Mouse (Mus musculus): ENCODE measurements around the gene Pi4k2b. TPM values are rescaled to one million over a fixed set of nuclear protein-coding genes. Genes with fewer than 3 reads are reported as not detected.

Gene Pi4k2b
- polyA plus RNA-seq (2014; fragmentation: Illumina TruSeq; extraction: RNeasy Lipid Tissue Mini Kit (QIAGEN cat#74804); ENCODE audit: low read depth, low replicate concordance): 42.5 TPM

DNA sequence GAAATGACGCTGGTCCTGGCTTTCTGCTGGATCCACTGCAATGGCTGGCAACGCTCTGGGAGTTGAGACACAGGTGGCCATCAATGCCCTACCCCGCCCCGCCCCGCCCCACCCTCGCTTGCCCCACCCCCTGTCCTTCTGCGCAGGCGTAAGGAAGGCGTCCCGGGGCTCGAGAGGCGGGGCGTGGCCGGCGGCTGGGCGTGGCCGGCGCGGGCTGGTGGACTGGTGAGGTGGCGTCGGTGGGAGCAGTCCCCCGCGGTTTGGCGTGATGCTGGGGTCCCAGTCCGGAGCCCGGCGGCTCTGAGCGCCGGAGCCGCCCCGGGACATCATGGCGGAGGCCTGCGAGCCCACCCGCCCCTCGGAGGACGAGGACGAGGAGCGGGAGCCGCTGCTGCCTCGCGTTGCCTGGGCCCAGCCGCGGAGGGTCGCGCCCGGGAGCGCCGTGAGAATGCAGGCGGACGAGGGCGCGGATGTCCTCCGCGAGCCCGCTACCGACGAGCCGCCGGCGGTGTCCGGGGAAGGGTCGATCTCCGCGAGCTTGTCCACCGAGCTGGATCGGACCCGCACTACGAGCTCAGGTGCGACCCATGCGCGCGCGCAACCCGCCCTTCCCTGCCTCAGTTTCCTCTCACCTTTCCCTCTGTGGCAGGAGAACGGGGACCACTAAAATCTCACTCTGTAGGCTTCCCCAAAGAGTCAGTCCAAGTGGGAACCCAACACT, at the start of gene Pi4k2b:
TSS of gene Pi4k2b (plus strand) at position 184 of the 721 bp plus-strand sequence.

GRCm38 (mm10) chr5:52775237-52775636, 33.9 kb downstream of the Pi4k2b start, which contains the start of gene Zcchc4:
Gene Zcchc4 (plus strand): TSS chr5:52775409.

Other genes with a start within 250 kb of the Pi4k2b start
- gene Lgi2, start 175.1 kb upstream of the Pi4k2b start, polyA plus RNA-seq (2014; fragmentation: Illumina TruSeq; extraction: RNeasy Lipid Tissue Mini Kit (QIAGEN cat#74804); ENCODE audit: low read depth, low replicate concordance): 0.12 TPM
- 43.3 TPM for gene Sepsecs, start 71.9 kb upstream of the Pi4k2b start, polyA plus RNA-seq (2014; fragmentation: Illumina TruSeq; extraction: RNeasy Lipid Tissue Mini Kit (QIAGEN cat#74804); ENCODE audit: low read depth, low replicate concordance)
- 17.3 TPM for gene Zcchc4, start 33.8 kb downstream of the Pi4k2b start, polyA plus RNA-seq (2014; fragmentation: Illumina TruSeq; extraction: RNeasy Lipid Tissue Mini Kit (QIAGEN cat#74804); ENCODE audit: low read depth, low replicate concordance)
- 97.1 TPM for gene Anapc4, start 92.4 kb downstream of the Pi4k2b start, polyA plus RNA-seq (2014; fragmentation: Illumina TruSeq; extraction: RNeasy Lipid Tissue Mini Kit (QIAGEN cat#74804); ENCODE audit: low read depth, low replicate concordance)